Mouse (Mus musculus): Measurements from ENCODE around the gene Wnt2b. TPM values are rescaled to one million over a fixed set of nuclear protein-coding genes. Genes with fewer than 3 reads are reported as not detected.

The Wnt2b gene
- total RNA-seq, 2 experiments from 2014 or later, result 1.1 to 1.8 TPM

- intact Hi-C loops (cut with DNase I), result no loop called here
- no peak for DNase-seq
Observed at GRCm38 (mm10) chr3:104914986-104915385, 46.7 kb downstream of the Wnt2b start.

- intact Hi-C loops (cut with DNase I), result no loop called here
- DNase-seq, result no peak
Observed at GRCm38 (mm10) chr3:104909195-104909594, 52.5 kb downstream of the Wnt2b start.

- no peak for DNase-seq
- intact Hi-C loops (cut with DNase I), result no loop called here
Observed at GRCm38 (mm10) chr3:104906007-104906406, 55.7 kb downstream of the Wnt2b start.

DNA sequence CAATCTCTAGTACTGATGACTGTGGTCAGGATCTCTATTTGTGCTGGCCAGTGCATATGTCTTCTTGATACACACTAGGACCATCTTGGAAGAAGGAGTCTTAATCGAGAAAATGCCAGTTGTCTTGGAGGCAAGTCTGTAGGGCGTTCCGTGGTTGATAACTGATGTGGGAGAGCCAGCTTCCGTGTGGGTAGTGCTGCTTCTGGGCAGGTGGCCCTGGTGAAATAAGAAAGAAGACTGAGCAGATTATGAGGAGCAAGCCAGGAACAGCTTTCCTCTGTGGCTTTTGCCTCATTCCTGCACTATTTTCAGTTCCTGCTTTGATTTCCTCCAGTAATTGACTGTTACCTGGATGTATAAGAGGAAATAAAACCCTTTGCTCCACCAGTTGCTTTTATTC lies 56.3 kb downstream of the Wnt2b start:
- no peak for DNase-seq

DNA sequence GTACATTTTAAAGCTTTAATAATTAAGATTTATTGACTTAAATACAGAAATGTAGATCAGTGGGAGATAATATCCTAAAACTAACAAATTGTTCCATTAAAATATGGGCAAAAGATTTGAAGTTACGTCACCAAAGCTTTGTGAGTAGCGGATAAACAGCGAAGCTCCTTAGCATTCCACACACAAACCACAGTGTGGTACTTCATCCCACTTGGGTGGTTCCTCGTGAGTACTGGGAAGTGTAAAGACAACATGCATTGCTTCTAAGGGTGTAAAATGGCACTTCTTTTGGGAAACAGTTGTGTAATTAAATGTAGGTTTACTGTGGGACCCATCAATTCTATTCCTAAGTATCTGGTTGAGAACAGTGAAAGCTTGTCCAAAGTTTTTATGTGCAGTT lies 60.6 kb downstream of the Wnt2b start:
- intact Hi-C loops (cut with DNase I), result no loop called here
- no peak for DNase-seq

More for the DNA sequence above, 56.3 kb downstream of the Wnt2b start:
- intact Hi-C loops (cut with DNase I), result no loop called here

- DNase-seq, result no peak
- intact Hi-C loops (cut with DNase I), result no loop called here
Observed at GRCm38 (mm10) chr3:104896141-104896540, 65.6 kb downstream of the Wnt2b start.

Other genes with a start within 250 kb of the Wnt2b start
- gene Ppm1j, start 180.9 kb downstream of the Wnt2b start, total RNA-seq (2021), result 10 to 100 TPM; 24.0 to 26.2 TPM
- 1 to 10 TPM; 2.2 to 2.4 TPM for gene Fam19a3, start 180.1 kb downstream of the Wnt2b start, total RNA-seq (2021)
- 100 to 1,000 TPM in 1 of 2 experiments, 10 to 100 TPM in 1; 93.1 to 100 TPM for gene Rhoc, start 173.5 kb downstream of the Wnt2b start, total RNA-seq (2021)
- 1 to 10 TPM; 4.8 to 8.0 TPM for gene Mov10, start 143.4 kb downstream of the Wnt2b start, total RNA-seq (2021)
- gene St7l, start 97.9 kb downstream of the Wnt2b start, total RNA-seq (2021), result 10 to 100 TPM; 19.1 to 22.5 TPM
- 10 to 100 TPM; 32.2 to 38.7 TPM for gene Capza1, start 97.4 kb downstream of the Wnt2b start, total RNA-seq (2021)
- 10 to 100 TPM; 18.9 to 19.6 TPM for gene Cttnbp2nl, start 91.2 kb upstream of the Wnt2b start, total RNA-seq (2021)
- gene 4930564D02Rik, start 104.9 kb upstream of the Wnt2b start, total RNA-seq (2021), result not detected

Data from heart, postnatal 36 days (tissue).